Comparison of ENCODE assay signal across 8 mouse cellular contexts in genomic region chr10:39659411-39660268, GRCm38 (mm10). TPM values are rescaled to one million over a fixed set of nuclear protein-coding genes. Genes with fewer than 3 reads are reported as not detected.
A peak's percentile ranks its signal among the peaks of the same experiment; 100 is the strongest.
DNase-seq lines count a peak whose midpoint lies in the region; ATAC-seq and TF ChIP-seq lines count a peak whose summit lies in the region.

No protein-coding gene starts in this region.

- H3K4me1 ChIP-seq in cerebellum, adult 2 months (ENCODE audit: control insufficient read depth, insufficient read depth, low read length) = peaks cover 20% of the 10 kb centered on the region
- H3K4me1 ChIP-seq in forebrain, postnatal 0 days (ENCODE audit: insufficient read depth) = peaks cover 21% of the 10 kb centered on the region
- peaks cover 40% of the 10 kb centered on the region for H3K4me1 ChIP-seq in hindbrain, embryonic 14.5 days (replicated peaks; ENCODE audit: control insufficient read depth, insufficient read depth, low read length)
- H3K4me1 ChIP-seq in limb, embryonic 11.5 days (ENCODE audit: control insufficient read depth, insufficient read depth, low read length) = peaks cover 24% of the 10 kb centered on the region

- no peaks in the 10 kb centered on the region for H3K9me3 ChIP-seq in forebrain, postnatal 0 days (ENCODE audit: low read length)
- H3K9me3 ChIP-seq in hindbrain, embryonic 14.5 days (ENCODE audit: control insufficient read depth, low read length) = no peaks in the 10 kb centered on the region
- no peaks in the 10 kb centered on the region for H3K9me3 ChIP-seq in limb, embryonic 11.5 days (ENCODE audit: control insufficient read depth, low read length)

- TF ChIP-seq POLR2A in cerebellum, adult 2 months (IDR thresholded peaks at IDR 0.05; ENCODE audit: borderline replicate concordance, insufficient read depth, low read length) = no peak

- no peak overlapping the region for H3K4me2 ChIP-seq in forebrain, postnatal 0 days (ENCODE audit: low read depth)
- H3K4me2 ChIP-seq in hindbrain, embryonic 14.5 days (replicated peaks) = no peak overlapping the region
- H3K4me2 ChIP-seq in limb, embryonic 11.5 days (ENCODE audit: low read depth, severe bottlenecking) = peak overlapping the region; percentile 15; the same call in 1 of the 2 replicates

- DNase-seq in NIH3T3 (ENCODE audit: low read depth) = peak; percentile 85
- peak; percentile 61 to 75 for DNase-seq in cerebellum, adult 2 months
- DNase-seq in forebrain, postnatal 0 days = peak; percentile 77
- DNase-seq in hindbrain, embryonic 14.5 days (ENCODE audit: low spot score) = peak; percentile 60
- peak; percentile 63 for DNase-seq in limb, embryonic 11.5 days (ENCODE audit: low spot score)
- DNase-seq in neural tube, embryonic 10.5 days (ENCODE audit: extremely low spot score, low spot score) = peak; percentile 68
- DNase-seq in B cell, adult 2 months = no peak
- no peak for DNase-seq in thymus, adult 18-20 months

- no peaks in the 10 kb centered on the region for H3K27me3 ChIP-seq in cerebellum, adult 2 months (ENCODE audit: control insufficient read depth, insufficient read depth, low read length)
- H3K27me3 ChIP-seq in forebrain, postnatal 0 days (ENCODE audit: insufficient read depth, low read length) = no peaks in the 10 kb centered on the region
- H3K27me3 ChIP-seq in hindbrain, embryonic 14.5 days (ENCODE audit: control insufficient read depth, insufficient read depth, low read length) = no peaks in the 10 kb centered on the region
- H3K27me3 ChIP-seq in limb, embryonic 11.5 days (ENCODE audit: control insufficient read depth, insufficient read depth, low read length) = no peaks in the 10 kb centered on the region

- peak; percentile 80 for ATAC-seq in forebrain, postnatal 0 days
- ATAC-seq in hindbrain, embryonic 14.5 days (ENCODE audit: low FRiP score) = peak; percentile 84
- ATAC-seq in limb, embryonic 11.5 days (ENCODE audit: insufficient number of reproducible peaks, low FRiP score, low TSS enrichment, low read depth) = peak; percentile 84

- WGBS in cerebellum, adult 2 months = 12% methylated on average over 11 of the region's 11 CpGs
- 3% methylated on average over 11 of the region's 11 CpGs for WGBS in forebrain, postnatal 0 days
- 5% methylated on average over 11 of the region's 11 CpGs for WGBS in hindbrain, embryonic 14.5 days
- WGBS in limb, embryonic 11.5 days = 16% methylated on average over 11 of the region's 11 CpGs

- H3K9ac ChIP-seq in forebrain, postnatal 0 days = 0 out of 2 replicates have a peak overlapping the region, but pooled peaks have one; percentile 18
- peak overlapping the region; percentile 20; the same call in 1 of the 2 replicates for H3K9ac ChIP-seq in hindbrain, embryonic 14.5 days
- H3K9ac ChIP-seq in limb, embryonic 11.5 days (ENCODE audit: low read length) = peak overlapping the region; percentile 30; the same call in 1 of the 2 replicates

- H3K27ac ChIP-seq in cerebellum, adult 2 months (ENCODE audit: insufficient read depth, low read length) = 0 out of 2 replicates have a peak overlapping the region, but pooled peaks have one; percentile 29
- peak overlapping the region; percentile 78 for H3K27ac ChIP-seq in forebrain, postnatal 0 days (ENCODE audit: low read depth, low read length)
- peak overlapping the region; percentile 86 for H3K27ac ChIP-seq in hindbrain, embryonic 14.5 days
- H3K27ac ChIP-seq in limb, embryonic 11.5 days (replicated peaks; ENCODE audit: low read depth, low read length) = peak overlapping the region; percentile 70; the same call in 1 of the 2 replicates

- TF ChIP-seq CTCF in cerebellum, adult 2 months (IDR thresholded peaks at IDR 0.05; ENCODE audit: borderline replicate concordance, insufficient read depth, low read depth, low read length) = no peak
- no peak for TF ChIP-seq CTCF in forebrain, postnatal 0 days (IDR thresholded peaks at IDR 0.05; ENCODE audit: low read depth)

- no peak overlapping the region for H3K4me3 ChIP-seq in cerebellum, adult 2 months (replicated peaks; ENCODE audit: insufficient read depth, low read depth, low read length)
- no peak overlapping the region for H3K4me3 ChIP-seq in forebrain, postnatal 0 days (ENCODE audit: low read depth, low read length)
- H3K4me3 ChIP-seq in hindbrain, embryonic 14.5 days (replicated peaks; ENCODE audit: low read length) = no peak overlapping the region
- H3K4me3 ChIP-seq in limb, embryonic 11.5 days (ENCODE audit: low read depth, low read length) = no peak overlapping the region

- 0 out of 2 replicates have a peak, but pooled peaks cover 3% of the 10 kb centered on the region for H3K36me3 ChIP-seq in forebrain, postnatal 0 days (ENCODE audit: insufficient read depth)
- H3K36me3 ChIP-seq in hindbrain, embryonic 14.5 days (replicated peaks; ENCODE audit: control insufficient read depth, insufficient read depth) = 0 out of 2 replicates have a peak, but pooled peaks cover 4% of the 10 kb centered on the region
- H3K36me3 ChIP-seq in limb, embryonic 11.5 days (ENCODE audit: control insufficient read depth, insufficient read depth, low read length) = no peaks in the 10 kb centered on the region

RNA-seq across cellular contexts. Expression of gene Traf3ip2, which starts 46.9 kb away (rescaled TPM):
- 5.7 and 6.9 TPM in 2 replicates for polyA plus RNA-seq in cerebellum, adult 2 months (2012; rRNA removed)
- 0.24 and 0.77 TPM in 2 replicates for total RNA-seq in forebrain, postnatal 0 days (2014; rRNA removed)
- polyA plus RNA-seq in forebrain, postnatal 0 days (2015; fragmentation: Nextera tagmentation; extraction: Ambion mirVana) = 4.8 and 6.0 TPM in 2 replicates
- polyA plus RNA-seq in hindbrain, embryonic 14.5 days (2014; fragmentation: Nextera tagmentation; extraction: Ambion mirVana) = 8.3 and 10.1 TPM in 2 replicates
- polyA plus RNA-seq in limb, embryonic 11.5 days (2014; fragmentation: Nextera tagmentation; extraction: Ambion mirVana) = 5.9 and 8.0 TPM in 2 replicates

Comparison
In these comparisons a context has a peak if more than half of its experiments do, and no peak if none do; other contexts are left out.
1. DNase-seq: peak in NIH3T3 (single experiment), cerebellum, adult 2 months (2 of 2), forebrain, postnatal 0 days (single experiment), hindbrain, embryonic 14.5 days (single experiment), limb, embryonic 11.5 days (single experiment) and neural tube, embryonic 10.5 days (single experiment); none in B cell, adult 2 months (0 of 2) and thymus, adult 18-20 months (0 of 2).
2. H3K27ac ChIP-seq: peak in every context shown above with its lines; median percentile 86 in hindbrain, embryonic 14.5 days; 78 in forebrain, postnatal 0 days; 70 in limb, embryonic 11.5 days; 29 in cerebellum, adult 2 months.
3. Peak in every context shown above with its lines, with median percentiles within 50 percentile points of each other: ATAC-seq and H3K9ac ChIP-seq.